Mouse (Mus musculus) testis, adult 2 months (tissue): ENCODE measurements around the gene Slc43a1. TPM values are rescaled to one million over a fixed set of nuclear protein-coding genes. Genes with fewer than 3 reads are reported as not detected.

Experiments used
- H3K27ac ChIP-seq: fragments of 200-500 bp; 2 replicates; pipeline ENCODE4 v1.5.1; 2012; ENCODE audit warnings: low read depth, low read length; ENCODE audit not compliant: control insufficient read depth, insufficient read depth
- H3K27me3 ChIP-seq: fragments of 200-500 bp; 2 replicates; pipeline ENCODE4 v1.6.1; 2012; ENCODE audit warnings: mild to moderate bottlenecking, low read length, moderate library complexity; ENCODE audit not compliant: control insufficient read depth, insufficient read depth
- H3K36me3 ChIP-seq: fragments of 200-500 bp; 2 replicates; pipeline ENCODE4 v1.6.1; 2012; ENCODE audit warnings: mild to moderate bottlenecking, low read length; ENCODE audit not compliant: control insufficient read depth, insufficient read depth
- H3K4me1 ChIP-seq: fragments of 200-500 bp; 2 replicates; pipeline ENCODE4 v1.6.1; 2012; ENCODE audit warnings: low read length; ENCODE audit not compliant: control insufficient read depth, insufficient read depth
- H3K4me3 ChIP-seq: fragments of 200-500 bp; 2 replicates; pipeline ENCODE4 v1.5.1; 2012; ENCODE audit warnings: low read depth, mild to moderate bottlenecking, low read length, moderate library complexity, mixed read lengths; ENCODE audit not compliant: control insufficient read depth
- CTCF ChIP-seq: fragments of 200-500 bp; IDR thresholded peaks from 2 replicates; pipeline ENCODE4 v1.5.1; 2012; ENCODE audit warnings: low read depth, mild to moderate bottlenecking, inconsistent platforms, low read length, moderate library complexity; ENCODE audit not compliant: control insufficient read depth, insufficient read depth, insufficient replicate concordance
- POLR2A ChIP-seq: fragments of 200-500 bp; IDR thresholded peaks from 2 replicates; pipeline ENCODE4 v1.6.1; 2012; ENCODE audit warnings: low read depth, mild to moderate bottlenecking, inconsistent platforms, low read length, moderate library complexity; ENCODE audit not compliant: control insufficient read depth
- polyA plus RNA-seq: library from polyadenylated mRNA; depleted of rRNA; stranded (reverse); fragments of >200 nt; gene quantifications from 2 replicates; pipeline ENCODE4 v1.2.3, GENCODE M21; 2012

Slc43a1 gene
- polyA plus RNA-seq, 1 experiment: 0.63 TPM

GRCm38 (mm10) chr2:84810886-84811577 is 27.6 kb upstream of the Slc43a1 start:
- Histone ChIP-seq H3K4me3 (peak overlapping the region; percentile 44), H3K4me1 (peaks cover 10% of the 10 kb centered on the region), H3K27me3 (no peaks in the 10 kb centered on the region; the same call in 1 of the 2 replicates), H3K36me3 (no peaks in the 10 kb centered on the region), H3K27ac (no peak overlapping the region)
- no peak for TF ChIP-seq POLR2A
- TF ChIP-seq CTCF: peak; percentile 83; the same call in 1 of the 2 replicates

- Histone ChIP-seq H3K36me3 (no peaks in the 10 kb centered on the region), H3K27me3 (no peaks in the 10 kb centered on the region; the same call in 1 of the 2 replicates), H3K27ac (no peak overlapping the region), H3K4me1 (peaks cover 10% of the 10 kb centered on the region), H3K4me3 (no peak overlapping the region)
- no peak for TF ChIP-seq POLR2A
- TF ChIP-seq CTCF: no peak
These were observed 26.8 kb upstream of the Slc43a1 start for GRCm38 (mm10) chr2:84811880-84812279.

- TF ChIP-seq POLR2A (no peak), CTCF (no peak)
- Histone ChIP-seq H3K4me3 (no peak overlapping the region), H3K27ac (no peak overlapping the region), H3K27me3 (no peaks in the 10 kb centered on the region; the same call in 1 of the 2 replicates), H3K4me1 (peaks cover 10% of the 10 kb centered on the region), H3K36me3 (no peaks in the 10 kb centered on the region)
These were observed 26.0 kb upstream of the Slc43a1 start for GRCm38 (mm10) chr2:84812676-84813075.

- TF ChIP-seq POLR2A (no peak), CTCF (no peak)
These were observed 18.8 kb upstream of the Slc43a1 start for GRCm38 (mm10) chr2:84819861-84820260.

GRCm38 (mm10) chr2:84822552-84822951 is 16.1 kb upstream of the Slc43a1 start, which contains the start of gene Smtnl1:
Smtnl1 (minus strand) TSS chr2:84822652.
- H3K4me1 ChIP-seq: peaks cover 11% of the 10 kb centered on the region
- no peak within 1 kb of the TSS for H3K4me3 ChIP-seq
- TF ChIP-seq POLR2A (no peak), CTCF (no peak)
- H3K36me3 ChIP-seq: no peaks in the 10 kb centered on the region
- H3K27ac ChIP-seq: no peak within 1 kb of the TSS
- no peaks in the 10 kb centered on the region for H3K27me3 ChIP-seq

More at GRCm38 (mm10) chr2:84819861-84820260, 18.8 kb upstream of the Slc43a1 start:
- Histone ChIP-seq H3K4me1 (peaks cover 7% of the 10 kb centered on the region), H3K27ac (no peak overlapping the region), H3K27me3 (no peaks in the 10 kb centered on the region; the same call in 1 of the 2 replicates), H3K4me3 (no peak overlapping the region), H3K36me3 (no peaks in the 10 kb centered on the region)

- H3K27me3 ChIP-seq: no peaks in the 10 kb centered on the region
- H3K27ac ChIP-seq: no peak overlapping the region
- H3K4me1 ChIP-seq: peaks cover 12% of the 10 kb centered on the region
- H3K4me3 ChIP-seq: no peak overlapping the region
- H3K36me3 ChIP-seq: no peaks in the 10 kb centered on the region
- no peak for TF ChIP-seq CTCF
- no peak for TF ChIP-seq POLR2A
These were observed 15.4 kb upstream of the Slc43a1 start for GRCm38 (mm10) chr2:84823237-84823636.

GRCm38 (mm10) chr2:84826488-84827282 is 12.0 kb upstream of the Slc43a1 start, which contains the start of gene Timm10:
Timm10 (plus strand) TSS chr2:84826997.
- TF ChIP-seq CTCF: no peak
- TF ChIP-seq POLR2A: peak; percentile 72; the same call in 1 of the 2 replicates
- Histone ChIP-seq H3K27me3 (no peaks in the 10 kb centered on the region), H3K36me3 (no peaks in the 10 kb centered on the region), H3K4me1 (peaks cover 12% of the 10 kb centered on the region), H3K4me3 (peak within 1 kb of the TSS; percentile 100), H3K27ac (peak within 1 kb of the TSS; percentile 91)
